Mouse (Mus musculus): ENCODE data around the gene Trib2.

- no peak for TF ChIP-seq CTCF (IDR thresholded peaks at IDR 0.05; ENCODE audit: low read depth, low read length)
- TF ChIP-seq POLR2A (IDR thresholded peaks at IDR 0.05; ENCODE audit: extremely low read depth, insufficient read depth, low read length), result no peak
Observed at GRCm38 (mm10) chr12:15831941-15832673, 15.4 kb upstream of the Trib2 start.

Data from liver, adult 2 months (tissue).